Mouse (Mus musculus) forebrain, embryonic 13.5 days (tissue): ENCODE measurements around the gene Uts2. TPM values are rescaled to one million over a fixed set of nuclear protein-coding genes. Genes with fewer than 3 reads are reported as not detected.

Source experiments
- polyA plus RNA-seq: library from polyadenylated mRNA; unstranded; fragments of >200 nt; fragmentation: Nextera tagmentation; extraction: Ambion mirVana; gene quantifications from 2 replicates; pipeline ENCODE4 v1.2.1, GENCODE M21; 2015

Gene Uts2
- polyA plus RNA-seq, 1 experiment from 2014 or later: not detected

Other genes with a start within 250 kb of the Uts2 start
- 13.7 TPM in 2 replicates for gene Errfi1, start 143.2 kb upstream of the Uts2 start, polyA plus RNA-seq
- gene Park7, start 82.7 kb upstream of the Uts2 start, polyA plus RNA-seq: 414 and 420 TPM in 2 replicates
- gene Tnfrsf9, start 82.5 kb upstream of the Uts2 start, polyA plus RNA-seq: 0.13 and 0.16 TPM in 2 replicates
- 3.5 and 4.0 TPM in 2 replicates for gene Per3, start 47.6 kb downstream of the Uts2 start, polyA plus RNA-seq
- 77.3 and 80.1 TPM in 2 replicates for gene Vamp3, start 60.9 kb downstream of the Uts2 start, polyA plus RNA-seq
- 0.33 TPM in 1 of 2 replicates, not detected in the other for gene Gm13090, start 92.5 kb downstream of the Uts2 start, polyA plus RNA-seq